ENCODE assay signal across 9 mouse cellular contexts in the genomic region with DNA sequence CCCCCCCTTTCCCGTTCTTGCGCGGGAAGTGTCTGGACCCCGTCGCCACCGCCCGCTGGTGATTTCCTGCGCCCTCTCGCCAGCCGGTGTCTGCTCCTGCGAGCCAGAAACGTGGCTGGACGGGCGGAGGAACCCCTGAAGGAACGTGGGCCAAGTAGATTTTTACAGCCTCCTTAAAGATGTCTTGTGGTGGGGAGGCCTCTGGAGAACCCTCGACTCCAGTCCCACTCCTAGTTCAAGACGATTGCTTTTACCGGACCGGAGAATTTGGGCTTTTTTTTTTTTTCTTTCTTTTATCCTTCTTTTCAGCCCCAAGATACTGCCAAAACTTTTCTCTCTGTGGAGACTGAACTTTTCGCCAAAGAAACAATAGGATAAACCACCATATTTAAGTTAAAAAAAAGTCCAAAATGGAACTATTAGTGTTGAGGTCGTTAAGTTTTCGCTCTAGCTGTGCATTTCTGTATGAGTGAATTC. TPM values are rescaled to one million over a fixed set of nuclear protein-coding genes. Genes with fewer than 3 reads are reported as not detected.
A peak's percentile ranks its signal among the peaks of the same experiment; 100 is the strongest.
DNase-seq lines count a peak whose midpoint lies in the region; ATAC-seq and TF ChIP-seq lines count a peak whose summit lies in the region.
"Had no signal": no experiment of that assay in that cellular context is flagged by ENCODE, and none has a peak within 500 bp of the region (broad histone marks: within the 10 kb centered on the region; RNA-seq: fewer than 3 reads in every experiment).

No protein-coding gene starts in this region.

- peak overlapping the region; percentile 72 for H3K4me2 ChIP-seq in hindbrain, embryonic 15.5 days
- peak overlapping the region; percentile 63 for H3K4me2 ChIP-seq in midbrain, embryonic 13.5 days (replicated peaks)

- TF ChIP-seq POLR2A in kidney, adult 2 months (IDR thresholded peaks at IDR 0.05; ENCODE audit: low read depth, low read length), result no peak

- H3K9ac ChIP-seq in hindbrain, embryonic 15.5 days, result peak overlapping the region; percentile 91
- H3K9ac ChIP-seq in midbrain, embryonic 13.5 days (replicated peaks), result peak overlapping the region; percentile 89

- no peak for TF ChIP-seq CTCF in kidney, adult 2 months (conservative IDR thresholded peaks at IDR 0.05; ENCODE audit: insufficient read depth, insufficient read length, low read depth, low read length)

- no peaks in the 10 kb centered on the region for H3K9me3 ChIP-seq in hindbrain, embryonic 15.5 days
- H3K9me3 ChIP-seq in midbrain, embryonic 13.5 days, result no peaks in the 10 kb centered on the region

- H3K4me3 ChIP-seq in kidney, adult 2 months (ENCODE audit: insufficient read depth, low read depth, low read length), result peak overlapping the region; percentile 84
- peak overlapping the region; percentile 88 for H3K4me3 ChIP-seq in brown adipose tissue, adult 24 weeks (ENCODE audit: insufficient read depth, low read depth, low read length)
- peak overlapping the region; percentile 98 for H3K4me3 ChIP-seq in hindbrain, embryonic 15.5 days
- H3K4me3 ChIP-seq in midbrain, embryonic 13.5 days (replicated peaks), result peak overlapping the region; percentile 84

- DNase-seq in kidney, adult 2 months, result no peak
- no peak for DNase-seq in kidney, adult 18-20 months
- DNase-seq in embryo, embryonic 9.5 days (ENCODE audit: extremely low spot score), result no peak
- DNase-seq in urinary bladder, postnatal 25 days (ENCODE audit: low spot score), result no peak
- no peak for DNase-seq in ovary, adult 18-20 months (ENCODE audit: low spot score)

- no peaks in the 10 kb centered on the region for H3K27me3 ChIP-seq in kidney, adult 2 months (replicated peaks; ENCODE audit: control insufficient read depth, insufficient read depth, low read length)
- no peaks in the 10 kb centered on the region for H3K27me3 ChIP-seq in hindbrain, embryonic 15.5 days
- H3K27me3 ChIP-seq in midbrain, embryonic 13.5 days, result no peaks in the 10 kb centered on the region
- H3K27me3 ChIP-seq: Patski had no signal

- H3K27ac ChIP-seq in kidney, adult 2 months (ENCODE audit: insufficient read depth, low read depth, low read length), result peak overlapping the region; percentile 93; the same call in 1 of the 2 replicates
- peak overlapping the region; percentile 89 for H3K27ac ChIP-seq in brown adipose tissue, adult 24 weeks (replicated peaks; ENCODE audit: low read depth, low read length)
- H3K27ac ChIP-seq in hindbrain, embryonic 15.5 days (replicated peaks), result peak overlapping the region; percentile 92
- peak overlapping the region; percentile 78 for H3K27ac ChIP-seq in midbrain, embryonic 13.5 days

- H3K4me1 ChIP-seq in kidney, adult 2 months (ENCODE audit: control insufficient read depth, insufficient read depth, low read length), result peaks cover 13% of the 10 kb centered on the region
- H3K4me1 ChIP-seq in brown adipose tissue, adult 24 weeks (ENCODE audit: control insufficient read depth, insufficient read depth, insufficient read length, low read length), result peaks cover 8% of the 10 kb centered on the region; the same call in 1 of the 2 replicates
- peaks cover 37% of the 10 kb centered on the region for H3K4me1 ChIP-seq in hindbrain, embryonic 15.5 days (replicated peaks)
- peaks cover 38% of the 10 kb centered on the region for H3K4me1 ChIP-seq in midbrain, embryonic 13.5 days (replicated peaks)

- under 1% methylated on average over 22 of the region's 22 CpGs for WGBS in kidney, adult 2 months
- under 1% methylated on average over 22 of the region's 22 CpGs for WGBS in hindbrain, embryonic 15.5 days
- under 1% methylated on average over 22 of the region's 22 CpGs for WGBS in midbrain, embryonic 13.5 days

- no peak; the same call in 1 of the 2 replicates for ATAC-seq in hindbrain, embryonic 15.5 days (ENCODE audit: low FRiP score, low read depth)
- ATAC-seq in midbrain, embryonic 13.5 days, result no peak

- no peaks in the 10 kb centered on the region; the same call in 1 of the 2 replicates for H3K36me3 ChIP-seq in kidney, adult 2 months (ENCODE audit: control insufficient read depth, insufficient read depth, low read length)
- H3K36me3 ChIP-seq in hindbrain, embryonic 15.5 days, result peaks cover 1% of the 10 kb centered on the region; the same call in 1 of the 2 replicates
- peaks cover 9% of the 10 kb centered on the region; the same call in 1 of the 2 replicates for H3K36me3 ChIP-seq in midbrain, embryonic 13.5 days

RNA-seq across cellular contexts. Expression of gene Eif2s1, which starts 0.7 kb away (rescaled TPM):
- 9.7 and 14.4 TPM in 2 replicates for polyA plus RNA-seq in kidney, adult 2 months (2012; rRNA removed)
- polyA plus RNA-seq in brown adipose tissue, adult 24 weeks (2012; ENCODE audit: insufficient read depth, insufficient read length, missing spikeins), result 55.4 and 61.8 TPM in 2 replicates
- polyA plus RNA-seq in hindbrain, embryonic 15.5 days (2015; fragmentation: Nextera tagmentation; extraction: Ambion mirVana), result 143 and 146 TPM in 2 replicates
- polyA plus RNA-seq in midbrain, embryonic 13.5 days (2015; fragmentation: Nextera tagmentation; extraction: Ambion mirVana), result 163 and 178 TPM in 2 replicates

RNA-seq across cellular contexts. Expression of gene Atp6v1d, which starts 0.9 kb away (rescaled TPM):
- 32.8 and 52.6 TPM in 2 replicates for polyA plus RNA-seq in kidney, adult 2 months (2012; rRNA removed)
- 104 and 110 TPM in 2 replicates for polyA plus RNA-seq in brown adipose tissue, adult 24 weeks (2012; ENCODE audit: insufficient read depth, insufficient read length, missing spikeins)
- 118 and 119 TPM in 2 replicates for polyA plus RNA-seq in hindbrain, embryonic 15.5 days (2015; fragmentation: Nextera tagmentation; extraction: Ambion mirVana)
- 115 and 121 TPM in 2 replicates for polyA plus RNA-seq in midbrain, embryonic 13.5 days (2015; fragmentation: Nextera tagmentation; extraction: Ambion mirVana)

RNA-seq across cellular contexts. Expression of gene Plek2, which starts 44.5 kb away (rescaled TPM):
- polyA plus RNA-seq in kidney, adult 2 months (2012; rRNA removed), result 2.0 TPM in 2 replicates
- not detected in 2 replicates for polyA plus RNA-seq in brown adipose tissue, adult 24 weeks (2012; ENCODE audit: insufficient read depth, insufficient read length, missing spikeins)
- 1.7 and 1.8 TPM in 2 replicates for polyA plus RNA-seq in hindbrain, embryonic 15.5 days (2015; fragmentation: Nextera tagmentation; extraction: Ambion mirVana)
- polyA plus RNA-seq in midbrain, embryonic 13.5 days (2015; fragmentation: Nextera tagmentation; extraction: Ambion mirVana), result 1.0 and 1.2 TPM in 2 replicates
